Mouse (Mus musculus) embryonic facial prominence, embryonic 12.5 days (tissue): ENCODE data around the gene Cenpt. TPM values are rescaled to one million over a fixed set of nuclear protein-coding genes. Genes with fewer than 3 reads are reported as not detected.

ENCODE experiments used
- ATAC-seq: fragments of 200-750 bp; cut with Nextera tagmentation; 2 replicates; pipeline ENCODE4 v1.8.0; 2017; ENCODE audit not compliant: insufficient number of reproducible peaks, insufficient read depth, low FRiP score, low TSS enrichment
- H3K27ac ChIP-seq: fragments of 300-500 bp; sonication (generic); 2 replicates; pipeline ENCODE4 v1.5.1; 2016; ENCODE audit warnings: mild to moderate bottlenecking
- H3K27me3 ChIP-seq: fragments of 300-500 bp; sonication (generic); 2 replicates; pipeline ENCODE4 v1.6.1; 2016; ENCODE audit warnings: mild to moderate bottlenecking, moderate library complexity
- H3K36me3 ChIP-seq: fragments of 300-500 bp; sonication (generic); 2 replicates; pipeline ENCODE4 v1.6.1; 2016; ENCODE audit warnings: mild to moderate bottlenecking
- H3K4me1 ChIP-seq: fragments of 300-500 bp; sonication (generic); 2 replicates; pipeline ENCODE4 v1.6.1; 2016
- H3K4me2 ChIP-seq: fragments of 300-500 bp; sonication (generic); replicated peaks from 2 replicates; pipeline ENCODE4 v1.6.1; 2016; ENCODE audit warnings: mild to moderate bottlenecking, moderate library complexity
- H3K4me3 ChIP-seq: fragments of 300-500 bp; sonication (generic); 2 replicates; pipeline ENCODE4 v1.5.1; 2016; ENCODE audit warnings: mild to moderate bottlenecking
- H3K9ac ChIP-seq: fragments of 300-500 bp; sonication (generic); 2 replicates; pipeline ENCODE4 v1.6.1; 2016; ENCODE audit warnings: mild to moderate bottlenecking, moderate library complexity
- H3K9me3 ChIP-seq: fragments of 300-500 bp; sonication (generic); 2 replicates; pipeline ENCODE4 v1.6.1; 2016; ENCODE audit warnings: mild to moderate bottlenecking, moderate library complexity
- WGBS: fragments of 180-500 bp; shearing (Covaris S2); methylation state at CpG from one replicate; pipeline ENCODE4 v1.1.7; 2016; 5-methylcytosine and 5-hydroxymethylcytosine counted together
- polyA plus RNA-seq: library from polyadenylated mRNA; unstranded; fragments of >200 nt; fragmentation: Nextera tagmentation; extraction: Ambion mirVana; gene quantifications from 2 replicates; pipeline ENCODE4 v1.2.1, GENCODE M21; 2016

Gene Cenpt
- polyA plus RNA-seq, 1 experiment from 2014 or later = 60.6 TPM

DNA sequence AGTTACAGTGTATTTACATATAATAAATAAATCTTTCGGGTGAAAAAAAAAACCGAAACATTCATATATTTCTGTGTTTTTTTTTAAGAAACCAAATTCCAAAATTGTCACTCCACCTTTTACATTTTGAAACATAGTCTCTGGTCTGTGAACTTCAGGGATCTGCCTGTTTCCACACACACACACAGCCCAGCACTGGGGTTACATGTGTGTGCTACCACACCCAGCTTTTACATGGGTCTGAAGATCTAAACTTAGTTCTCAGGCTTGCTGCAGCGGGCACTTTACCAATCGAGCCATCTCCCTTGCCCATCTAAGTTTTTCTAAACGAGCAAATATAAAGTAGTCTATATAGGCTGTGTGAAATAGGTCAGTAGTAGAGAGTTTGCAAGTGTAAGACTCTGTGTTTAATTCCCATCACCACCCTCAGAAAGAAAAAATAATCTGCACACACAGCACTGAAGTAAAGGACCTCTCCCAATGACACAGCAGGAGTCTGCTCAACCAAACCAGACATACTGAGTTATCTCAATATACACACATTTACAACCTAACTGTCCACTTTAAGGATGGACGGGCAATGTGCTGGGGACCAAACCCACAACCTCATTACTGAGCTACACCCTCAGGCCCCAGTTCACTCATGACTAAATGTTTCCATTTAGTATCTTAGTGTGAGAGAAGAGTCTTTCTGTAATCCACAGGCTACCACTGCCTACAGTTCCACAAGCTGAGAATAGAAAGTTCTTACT is 51.7 kb downstream of the Cenpt start:
- Histone ChIP-seq H3K36me3 (peaks cover 13% of the 10 kb centered on the region), H3K9ac (no peak overlapping the region), H3K9me3 (no peaks in the 10 kb centered on the region), H3K4me2 (no peak overlapping the region), H3K27ac (no peak overlapping the region), H3K27me3 (no peaks in the 10 kb centered on the region), H3K4me3 (no peak overlapping the region), H3K4me1 (peaks cover 11% of the 10 kb centered on the region)
- WGBS = 88% methylated on average over 6 of the region's 6 CpGs
- ATAC-seq = no peak

DNA sequence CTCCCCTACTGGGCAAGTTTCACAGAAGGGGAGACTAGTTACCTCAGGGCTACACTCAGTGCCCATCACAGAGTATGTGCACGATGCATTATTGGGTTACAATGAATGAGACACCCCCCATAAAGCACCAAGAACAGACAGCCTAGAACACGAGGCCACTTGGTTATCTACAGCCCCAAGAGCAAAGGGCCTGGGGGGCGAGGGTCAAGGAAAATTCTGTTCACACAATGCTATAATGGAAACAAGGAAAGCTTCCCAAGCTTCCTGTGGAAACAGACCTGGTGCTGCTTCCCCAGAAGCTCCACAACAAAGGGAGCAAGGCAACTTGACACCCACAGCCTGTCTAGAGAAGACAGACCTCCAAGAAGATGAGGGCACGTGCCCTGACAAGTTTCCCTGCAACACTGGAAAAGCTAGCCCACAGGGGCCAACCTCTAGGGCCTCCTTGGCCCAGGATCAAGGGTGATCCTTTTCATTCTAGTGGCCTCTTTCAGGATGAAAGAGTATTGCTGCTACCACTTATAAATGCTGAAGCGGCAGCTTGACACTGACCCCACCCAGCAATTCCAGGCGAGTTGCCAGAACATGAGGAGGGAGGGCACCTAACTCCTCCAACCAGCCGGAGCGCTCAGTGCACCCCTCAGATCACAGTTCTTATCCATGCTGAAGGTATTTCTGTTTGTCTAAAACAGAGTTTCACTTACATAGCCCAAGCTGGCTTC is 53.8 kb downstream of the Cenpt start:
- 53% methylated on average over 8 of the region's 8 CpGs for WGBS
- Histone ChIP-seq H3K9me3 (no peaks in the 10 kb centered on the region), H3K4me3 (no peak overlapping the region), H3K4me1 (peaks cover 11% of the 10 kb centered on the region), H3K9ac (no peak overlapping the region), H3K27me3 (no peaks in the 10 kb centered on the region), H3K36me3 (peaks cover 6% of the 10 kb centered on the region; the same call in 1 of the 2 replicates), H3K4me2 (no peak overlapping the region), H3K27ac (peak overlapping the region; percentile 14; the same call in 1 of the 2 replicates)
- ATAC-seq = no peak

DNA sequence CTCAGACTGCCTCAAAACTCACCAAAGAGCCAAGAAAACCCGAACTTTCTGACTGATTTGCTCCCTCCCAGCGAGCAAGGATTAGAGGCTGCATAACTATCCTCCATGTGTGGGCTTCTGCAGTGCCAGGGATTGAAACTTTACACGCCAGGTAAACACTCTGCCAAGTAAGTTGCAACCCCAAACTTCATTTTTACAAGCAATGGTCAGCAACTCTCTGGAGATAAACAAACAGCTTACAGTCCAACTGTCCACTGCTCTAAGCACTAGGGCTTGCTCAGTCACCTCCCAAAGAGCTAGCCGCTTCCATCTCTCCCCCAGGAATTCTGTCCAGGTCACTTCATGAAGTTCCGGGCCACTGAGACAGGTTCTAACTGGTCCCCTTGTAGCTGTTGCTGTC is 54.7 kb downstream of the Cenpt start:
- 88% methylated on average over 5 of the region's 5 CpGs for WGBS
- Histone ChIP-seq H3K36me3 (peaks cover 6% of the 10 kb centered on the region; the same call in 1 of the 2 replicates), H3K27me3 (no peaks in the 10 kb centered on the region), H3K9me3 (no peaks in the 10 kb centered on the region), H3K27ac (no peak overlapping the region), H3K9ac (no peak overlapping the region), H3K4me2 (no peak overlapping the region), H3K4me1 (peaks cover 11% of the 10 kb centered on the region), H3K4me3 (no peak overlapping the region)
- no peak for ATAC-seq

DNA sequence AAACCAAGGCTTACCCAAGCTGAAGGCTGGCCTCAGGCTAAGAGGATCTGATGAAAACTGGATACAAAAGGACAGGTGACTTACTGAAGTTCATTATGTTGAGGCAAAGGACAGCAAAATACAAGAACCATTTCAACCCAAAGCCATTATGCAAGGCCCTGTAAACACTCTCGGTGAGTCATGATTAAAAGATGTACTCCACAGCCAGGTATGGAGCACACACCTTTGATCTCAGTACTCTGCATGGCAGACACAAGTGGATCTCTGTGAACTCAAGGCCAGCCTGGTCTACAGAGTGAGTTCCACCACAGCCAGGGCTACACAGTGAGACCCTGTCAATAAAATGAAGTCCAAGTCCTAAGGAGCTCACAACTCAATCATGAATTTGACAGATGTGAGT is 57.3 kb downstream of the Cenpt start:
- no peaks in the 10 kb centered on the region for H3K9me3 ChIP-seq
- H3K4me1 ChIP-seq = peaks cover 11% of the 10 kb centered on the region
- no peak overlapping the region for H3K4me3 ChIP-seq
- peaks cover 8% of the 10 kb centered on the region; the same call in 1 of the 2 replicates for H3K36me3 ChIP-seq
- WGBS = 91% methylated on average over 1 of the region's 1 CpGs
- no peak overlapping the region for H3K4me2 ChIP-seq
- no peak for ATAC-seq
- H3K9ac ChIP-seq = no peak overlapping the region
- no peaks in the 10 kb centered on the region for H3K27me3 ChIP-seq
- no peak overlapping the region for H3K27ac ChIP-seq

Other genes with a start within 250 kb of the Cenpt start
- 14.6 and 15.3 TPM in 2 replicates for gene Ripor1, start 248.0 kb downstream of the Cenpt start, polyA plus RNA-seq
- gene Ctcf, start 216.7 kb downstream of the Cenpt start, polyA plus RNA-seq = 138 and 152 TPM in 2 replicates
- 1.5 and 1.7 TPM in 2 replicates for gene Agrp, start 215.9 kb downstream of the Cenpt start, polyA plus RNA-seq
- gene Carmil2, start 167.0 kb downstream of the Cenpt start, polyA plus RNA-seq = 2.8 and 3.2 TPM in 2 replicates
- 73.6 and 78.2 TPM in 2 replicates for gene Acd, start 152.2 kb downstream of the Cenpt start, polyA plus RNA-seq
- 18.2 and 19.1 TPM in 2 replicates for gene Pard6a, start 152.1 kb downstream of the Cenpt start, polyA plus RNA-seq
- 0.14 TPM in 1 of 2 replicates, not detected in the other for gene 4933405L10Rik, start 145.6 kb downstream of the Cenpt start, polyA plus RNA-seq
- 35.7 and 37.0 TPM in 2 replicates for gene Enkd1, start 145.1 kb downstream of the Cenpt start, polyA plus RNA-seq
- 30.2 and 33.7 TPM in 2 replicates for gene Gfod2, start 94.6 kb downstream of the Cenpt start, polyA plus RNA-seq
- gene Ranbp10, start 25.9 kb downstream of the Cenpt start, polyA plus RNA-seq = 14.9 and 16.0 TPM in 2 replicates
- gene Tsnaxip1, start 25.5 kb downstream of the Cenpt start, polyA plus RNA-seq = 0.43 TPM in 1 of 2 replicates, not detected in the other
- 84.6 and 86.8 TPM in 2 replicates for gene Thap11, start 1.9 kb upstream of the Cenpt start, polyA plus RNA-seq
- 228 and 268 TPM in 2 replicates for gene Nutf2, start 7.3 kb upstream of the Cenpt start, polyA plus RNA-seq
- 70.5 and 72.6 TPM in 2 replicates for gene Edc4, start 27.6 kb upstream of the Cenpt start, polyA plus RNA-seq
- 0.65 and 1.1 TPM in 2 replicates for gene Nrn1l, start 40.3 kb upstream of the Cenpt start, polyA plus RNA-seq
- gene Pskh1, start 47.2 kb upstream of the Cenpt start, polyA plus RNA-seq = 42.5 and 44.8 TPM in 2 replicates
- gene Ctrl, start 80.6 kb upstream of the Cenpt start, polyA plus RNA-seq = 1.9 and 2.2 TPM in 2 replicates
- gene Psmb10, start 85.2 kb upstream of the Cenpt start, polyA plus RNA-seq = 22.9 and 31.7 TPM in 2 replicates
- gene Lcat, start 90.1 kb upstream of the Cenpt start, polyA plus RNA-seq = 2.3 and 3.0 TPM in 2 replicates
- 44.3 and 48.2 TPM in 2 replicates for gene Slc12a4, start 112.8 kb upstream of the Cenpt start, polyA plus RNA-seq
- not detected in 2 replicates for gene Dpep3, start 126.2 kb upstream of the Cenpt start, polyA plus RNA-seq
- 25.3 and 26.6 TPM in 2 replicates for gene Dus2, start 138.1 kb upstream of the Cenpt start, polyA plus RNA-seq
- not detected in 2 replicates for gene Dpep2nb, start 152.7 kb upstream of the Cenpt start, polyA plus RNA-seq
- gene Ddx28, start 158.6 kb upstream of the Cenpt start, polyA plus RNA-seq = 21.6 and 22.6 TPM in 2 replicates
- 7.8 and 9.3 TPM in 2 replicates for gene Nfatc3, start 205.6 kb upstream of the Cenpt start, polyA plus RNA-seq